Comparison of ENCODE assay signal across 13 mouse cellular contexts in genomic region chrX:48311727-48312126, GRCm38 (mm10).
"Had no signal": no experiment of that assay in that cellular context is flagged by ENCODE, and none has a peak within 500 bp of the region (broad histone marks: within the 10 kb centered on the region; RNA-seq: fewer than 3 reads in every experiment).

No protein-coding gene starts in this region.

- H3K9me3 ChIP-seq: intestine, embryonic 15.5 days; limb, embryonic 12.5 days; lung, embryonic 15.5 days; neural tube, embryonic 15.5 days had no signal

- H3K9ac ChIP-seq: intestine, embryonic 15.5 days; limb, embryonic 12.5 days; lung, embryonic 15.5 days; neural tube, embryonic 15.5 days had no signal

- H3K4me1 ChIP-seq: intestine, embryonic 15.5 days; lung, embryonic 15.5 days had no signal

- DNase-seq: kidney, adult 18-20 months; layer of hippocampus, adult 9-11 months; layer of hippocampus, postnatal 36 days; right cerebral cortex, adult 18-20 months; right cerebral cortex, postnatal 25 days; thymus, adult 18-20 months; thymus, postnatal 14 days had no signal

- H3K27me3 ChIP-seq: intestine, embryonic 15.5 days had no signal

- H3K36me3 ChIP-seq: intestine, embryonic 15.5 days; limb, embryonic 12.5 days; lung, embryonic 15.5 days; midbrain, embryonic 10.5 days; neural tube, embryonic 15.5 days had no signal

- H3K27ac ChIP-seq: intestine, embryonic 15.5 days; limb, embryonic 12.5 days; lung, embryonic 15.5 days; neural tube, embryonic 15.5 days had no signal

- ATAC-seq: intestine, embryonic 15.5 days had no signal

- H3K4me3 ChIP-seq: midbrain, embryonic 10.5 days; myocyte; neural tube, embryonic 15.5 days had no signal
